Mouse (Mus musculus): ENCODE results near the gene Unc13d.

GRCm38 (mm10) chr11:116103572-116103971, 25.8 kb upstream of the Unc13d start:
- no peak for TF ChIP-seq CTCF (IDR thresholded peaks at IDR 0.05; ENCODE audit: extremely low read depth, insufficient read length, insufficient replicate concordance, low read depth, low read length)
- TF ChIP-seq POLR2A (IDR thresholded peaks at IDR 0.05; ENCODE audit: low read depth, low read length), result no peak
